Comparison of ENCODE assay signal across 8 mouse cellular contexts in genomic region chr11:100938112-100938511, GRCm38 (mm10). TPM values are rescaled to one million over a fixed set of nuclear protein-coding genes. Genes with fewer than 3 reads are reported as not detected.
DNase-seq lines count a peak whose midpoint lies in the region; ATAC-seq lines count a peak whose summit lies in the region.

No protein-coding gene starts in this region.

- peak overlapping the region; percentile 91 for H3K27ac ChIP-seq in heart, embryonic 13.5 days (replicated peaks)
- H3K27ac ChIP-seq in limb, embryonic 11.5 days (replicated peaks; ENCODE audit: low read depth, low read length): no peak overlapping the region
- H3K27ac ChIP-seq in midbrain, embryonic 13.5 days: no peak overlapping the region

- intact Hi-C loops in left cerebral cortex, postnatal 25 days (cut with DNase I): no loop called here

- H3K27me3 ChIP-seq in heart, embryonic 13.5 days (replicated peaks): no peaks in the 10 kb centered on the region
- no peaks in the 10 kb centered on the region for H3K27me3 ChIP-seq in limb, embryonic 11.5 days (ENCODE audit: control insufficient read depth, insufficient read depth, low read length)
- H3K27me3 ChIP-seq in midbrain, embryonic 13.5 days: no peaks in the 10 kb centered on the region; the same call in 1 of the 2 replicates

- H3K4me1 ChIP-seq in heart, embryonic 13.5 days: peaks cover 51% of the 10 kb centered on the region
- H3K4me1 ChIP-seq in limb, embryonic 11.5 days (ENCODE audit: control insufficient read depth, insufficient read depth, low read length): peaks cover 3% of the 10 kb centered on the region
- peaks cover 25% of the 10 kb centered on the region for H3K4me1 ChIP-seq in midbrain, embryonic 13.5 days (replicated peaks)

- no peak for ATAC-seq in heart, embryonic 13.5 days (ENCODE audit: extremely low read depth, insufficient number of reproducible peaks, low FRiP score, low TSS enrichment)
- ATAC-seq in limb, embryonic 11.5 days (ENCODE audit: insufficient number of reproducible peaks, low FRiP score, low TSS enrichment, low read depth): no peak
- ATAC-seq in midbrain, embryonic 13.5 days: no peak

- peak; percentile 38 for DNase-seq in kidney, adult 11 months
- no peak for DNase-seq in kidney, postnatal 10 days
- peak; percentile 44 to 47 for DNase-seq in adrenal gland, postnatal 36 days
- peak; percentile 26 for DNase-seq in limb, embryonic 11.5 days (ENCODE audit: low spot score)
- no peak for DNase-seq in yolk sac, embryonic 10.5 days (ENCODE audit: low spot score)
- no peak for DNase-seq in left cerebral cortex, postnatal 25 days (ENCODE audit: low spot score in 2 of 2)

- peaks cover under 1% of the 10 kb centered on the region; the same call in 1 of the 2 replicates for H3K36me3 ChIP-seq in heart, embryonic 13.5 days
- H3K36me3 ChIP-seq in limb, embryonic 11.5 days (ENCODE audit: control insufficient read depth, insufficient read depth, low read length): no peaks in the 10 kb centered on the region
- H3K36me3 ChIP-seq in midbrain, embryonic 13.5 days: no peaks in the 10 kb centered on the region

- H3K9ac ChIP-seq in heart, embryonic 13.5 days: peak overlapping the region; percentile 95
- H3K9ac ChIP-seq in limb, embryonic 11.5 days (ENCODE audit: low read length): no peak overlapping the region
- peak overlapping the region; percentile 23; the same call in 1 of the 2 replicates for H3K9ac ChIP-seq in midbrain, embryonic 13.5 days (replicated peaks)

- 22% methylated on average over 5 of the region's 5 CpGs for WGBS in heart, embryonic 13.5 days
- WGBS in limb, embryonic 11.5 days: 15% methylated on average over 5 of the region's 5 CpGs
- WGBS in midbrain, embryonic 13.5 days: 34% methylated on average over 5 of the region's 5 CpGs

- H3K4me2 ChIP-seq in heart, embryonic 13.5 days: peak overlapping the region; percentile 88
- peak overlapping the region; percentile 64 for H3K4me2 ChIP-seq in limb, embryonic 11.5 days (ENCODE audit: low read depth, severe bottlenecking)
- peak overlapping the region; percentile 72 for H3K4me2 ChIP-seq in midbrain, embryonic 13.5 days (replicated peaks)

- H3K9me3 ChIP-seq in heart, embryonic 13.5 days: no peaks in the 10 kb centered on the region
- H3K9me3 ChIP-seq in limb, embryonic 11.5 days (ENCODE audit: control insufficient read depth, low read length): no peaks in the 10 kb centered on the region
- H3K9me3 ChIP-seq in midbrain, embryonic 13.5 days: no peaks in the 10 kb centered on the region

- H3K4me3 ChIP-seq in heart, embryonic 13.5 days: peak overlapping the region; percentile 88
- no peak overlapping the region for H3K4me3 ChIP-seq in limb, embryonic 11.5 days (ENCODE audit: low read depth, low read length)
- H3K4me3 ChIP-seq in midbrain, embryonic 13.5 days (replicated peaks): peak overlapping the region; percentile 92

RNA-seq across cellular contexts. Expression of gene Stat3, which starts 1.2 kb away (rescaled TPM):
- total RNA-seq in adrenal gland, postnatal 36 days (2021): 100 to 1,000 TPM in 1 of 2 experiments, 10 to 100 TPM in 1; 74.2 to 109 TPM
- 41.8 and 42.9 TPM in 2 replicates for polyA plus RNA-seq in heart, embryonic 13.5 days (2015; fragmentation: Nextera tagmentation; extraction: Ambion mirVana)
- polyA plus RNA-seq in limb, embryonic 11.5 days (2014; fragmentation: Nextera tagmentation; extraction: Ambion mirVana): 37.1 and 39.4 TPM in 2 replicates
- polyA plus RNA-seq in midbrain, embryonic 13.5 days (2015; fragmentation: Nextera tagmentation; extraction: Ambion mirVana): 28.7 and 34.3 TPM in 2 replicates
- total RNA-seq in left cerebral cortex, postnatal 25 days (2021): 10 to 100 TPM; 44.1 to 45.0 TPM

RNA-seq across cellular contexts. Expression of gene Cavin1, which starts 32.6 kb away (rescaled TPM):
- 100 to 1,000 TPM; 307 to 340 TPM for total RNA-seq in adrenal gland, postnatal 36 days (2021)
- 348 and 370 TPM in 2 replicates for polyA plus RNA-seq in heart, embryonic 13.5 days (2015; fragmentation: Nextera tagmentation; extraction: Ambion mirVana)
- 10.2 and 13.3 TPM in 2 replicates for polyA plus RNA-seq in limb, embryonic 11.5 days (2014; fragmentation: Nextera tagmentation; extraction: Ambion mirVana)
- polyA plus RNA-seq in midbrain, embryonic 13.5 days (2015; fragmentation: Nextera tagmentation; extraction: Ambion mirVana): 28.3 and 30.4 TPM in 2 replicates
- 10 to 100 TPM; 16.6 to 18.0 TPM for total RNA-seq in left cerebral cortex, postnatal 25 days (2021)

Comparison
In these comparisons a context has a peak if more than half of its experiments do, and no peak if none do; other contexts are left out.
1. DNase-seq: peak in kidney, adult 11 months (single experiment), adrenal gland, postnatal 36 days (2 of 2) and limb, embryonic 11.5 days (single experiment); none in kidney, postnatal 10 days (single experiment), yolk sac, embryonic 10.5 days (single experiment) and left cerebral cortex, postnatal 25 days (0 of 2).
2. RNA of gene Cavin1, which starts 32.6 kb away (polyA plus RNA-seq): 348 to 370 TPM in heart, embryonic 13.5 days; 28.3 to 30.4 TPM in midbrain, embryonic 13.5 days and 10.2 to 13.3 TPM in limb, embryonic 11.5 days; every median in the first group is over 10 times any median in the second.
3. Peak in every context shown above with its lines, with median percentiles within 50 percentile points of each other: H3K4me2 ChIP-seq.